Mouse (Mus musculus) testis, adult 2 months (tissue): ENCODE results near the gene Slc25a11.

Experiments
- CTCF ChIP-seq: fragments of 200-500 bp; IDR thresholded peaks from 2 replicates; pipeline ENCODE4 v1.5.1; 2012; ENCODE audit warnings: low read depth, mild to moderate bottlenecking, inconsistent platforms, low read length, moderate library complexity; ENCODE audit not compliant: control insufficient read depth, insufficient read depth, insufficient replicate concordance
- POLR2A ChIP-seq: fragments of 200-500 bp; IDR thresholded peaks from 2 replicates; pipeline ENCODE4 v1.6.1; 2012; ENCODE audit warnings: low read depth, mild to moderate bottlenecking, inconsistent platforms, low read length, moderate library complexity; ENCODE audit not compliant: control insufficient read depth

- TF ChIP-seq CTCF (no peak), POLR2A (no peak)
These were observed 15.8 kb upstream of the Slc25a11 start for GRCm38 (mm10) chr11:70663101-70663500.
